Mouse (Mus musculus) cerebellum, adult 2 months (tissue): ENCODE measurements at regions not wholly inside any gene's neighbourhood (a gene's known extent, or its start where the extent isn't known, plus 50 kb on each side); places are given as distances from the start of the nearest gene placed in this dataset.

Experiments
- DNase-seq, 2 experiments: peaks; one replicate each; pipeline ENCODE4 v3.0.0; 2021
- H3K27ac ChIP-seq: fragments of 200-500 bp; 2 replicates; pipeline ENCODE4 v1.5.1; 2012; ENCODE audit warnings: low read length, control low read depth, inconsistent platforms; ENCODE audit not compliant: insufficient read depth
- H3K27me3 ChIP-seq: fragments of 200-500 bp; 2 replicates; pipeline ENCODE4 v1.6.1; 2012; ENCODE audit warnings: inconsistent platforms, mild to moderate bottlenecking, low read length, moderate library complexity; ENCODE audit not compliant: control insufficient read depth, insufficient read depth
- H3K4me1 ChIP-seq: fragments of 200-500 bp; 2 replicates; pipeline ENCODE4 v1.6.1; 2011; ENCODE audit warnings: low read length; ENCODE audit not compliant: control insufficient read depth, insufficient read depth
- H3K4me3 ChIP-seq: fragments of 200-500 bp; replicated peaks from 2 replicates; pipeline ENCODE3; 2011; ENCODE audit warnings: mild to moderate bottlenecking, low read depth, low read length, control low read depth; ENCODE audit not compliant: insufficient read depth
- CTCF ChIP-seq: fragments of 200-500 bp; IDR thresholded peaks from 2 replicates; pipeline ENCODE4 v1.5.1; 2011; ENCODE audit warnings: low read depth, mild to moderate bottlenecking, control low read depth, low read length, moderate library complexity, borderline replicate concordance; ENCODE audit not compliant: insufficient read depth
- POLR2A ChIP-seq: fragments of 200-500 bp; IDR thresholded peaks from 2 replicates; pipeline ENCODE4 v1.6.1; 2011; ENCODE audit warnings: low read length, control low read depth, borderline replicate concordance; ENCODE audit not compliant: insufficient read depth
- WGBS: fragments of 180-500 bp; shearing (Covaris S2); methylation state at CpG from one replicate; pipeline ENCODE4 v1.1.7; 2018; 5-methylcytosine and 5-hydroxymethylcytosine counted together

DNA sequence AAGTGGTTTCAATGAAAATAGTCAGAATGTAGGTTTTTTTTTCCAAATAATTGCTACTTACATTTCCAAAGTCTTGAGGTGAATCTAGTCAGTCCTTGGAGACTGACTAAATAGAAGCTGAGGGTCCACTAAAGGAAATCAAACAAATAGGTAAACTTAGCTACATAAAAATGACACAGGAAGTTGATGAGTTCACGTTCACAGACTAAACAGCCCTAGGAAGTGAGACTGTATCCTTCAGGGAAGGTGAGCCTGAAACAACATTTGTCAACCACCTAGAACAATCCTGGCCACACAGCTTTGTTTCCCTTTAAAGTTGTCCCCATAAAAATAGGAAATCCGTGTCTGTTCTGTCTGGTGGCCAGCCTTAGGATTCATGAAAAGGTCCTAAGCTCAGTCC is 140.0 kb downstream of the Tmsb4x start:
- Histone ChIP-seq H3K4me1 (no peaks in the 10 kb centered on the region), H3K27me3 (no peaks in the 10 kb centered on the region), H3K27ac (no peak overlapping the region), H3K4me3 (no peak overlapping the region)
- WGBS, result 81% methylated on average over 2 of the region's 2 CpGs
- TF ChIP-seq CTCF (no peak), POLR2A (no peak)
- no peak for DNase-seq

DNA sequence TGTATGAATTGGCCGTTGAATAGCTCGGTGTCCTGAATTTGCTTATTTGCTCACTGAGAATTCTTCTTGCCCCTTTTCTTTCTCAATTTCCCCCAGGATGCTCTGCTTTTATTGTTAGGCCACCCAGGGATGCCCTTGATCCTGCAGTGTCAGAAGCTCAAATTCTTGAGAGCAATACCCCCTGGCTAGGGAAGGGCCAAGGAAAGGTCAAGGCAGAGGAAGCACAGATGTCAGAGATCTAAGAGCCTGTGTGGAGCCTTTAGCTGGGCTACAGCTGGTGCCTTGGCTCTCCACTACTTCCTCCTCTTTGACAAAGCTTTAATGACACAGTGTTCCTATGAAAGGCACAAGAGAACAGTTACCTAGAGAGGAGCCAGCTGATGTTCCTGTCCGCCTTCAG is 141.2 kb downstream of the Tmsb4x start:
- 81% methylated on average over 3 of the region's 3 CpGs for WGBS
- DNase-seq, result no peak
- Histone ChIP-seq H3K4me3 (no peak overlapping the region), H3K4me1 (no peaks in the 10 kb centered on the region), H3K27ac (no peak overlapping the region), H3K27me3 (no peaks in the 10 kb centered on the region)
- TF ChIP-seq CTCF (no peak), POLR2A (no peak)

DNA sequence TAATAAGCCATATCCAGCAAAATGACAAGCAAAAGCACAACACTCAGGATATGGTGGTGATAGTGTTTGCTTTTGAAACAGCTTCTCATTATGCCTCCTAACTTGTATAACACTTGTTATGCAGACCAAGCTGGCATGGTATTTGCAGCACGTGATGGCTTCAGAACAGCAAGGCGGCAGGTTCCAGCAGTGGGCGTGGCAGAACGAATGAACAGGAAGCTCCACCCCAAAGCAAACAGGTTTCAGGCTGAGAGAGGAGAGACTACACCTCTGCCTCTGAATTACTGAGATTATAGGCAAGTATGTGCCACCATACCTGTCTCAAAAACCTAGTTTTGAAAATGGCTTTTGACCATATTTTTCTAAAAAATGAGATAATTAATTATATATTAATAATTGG is 145.2 kb downstream of the Tmsb4x start:
- Histone ChIP-seq H3K4me1 (no peaks in the 10 kb centered on the region), H3K4me3 (no peak overlapping the region), H3K27me3 (no peaks in the 10 kb centered on the region), H3K27ac (no peak overlapping the region)
- WGBS, result 69% methylated on average over 4 of the region's 4 CpGs
- TF ChIP-seq POLR2A, result no peak
- no peak for TF ChIP-seq CTCF
- no peak for DNase-seq

DNA sequence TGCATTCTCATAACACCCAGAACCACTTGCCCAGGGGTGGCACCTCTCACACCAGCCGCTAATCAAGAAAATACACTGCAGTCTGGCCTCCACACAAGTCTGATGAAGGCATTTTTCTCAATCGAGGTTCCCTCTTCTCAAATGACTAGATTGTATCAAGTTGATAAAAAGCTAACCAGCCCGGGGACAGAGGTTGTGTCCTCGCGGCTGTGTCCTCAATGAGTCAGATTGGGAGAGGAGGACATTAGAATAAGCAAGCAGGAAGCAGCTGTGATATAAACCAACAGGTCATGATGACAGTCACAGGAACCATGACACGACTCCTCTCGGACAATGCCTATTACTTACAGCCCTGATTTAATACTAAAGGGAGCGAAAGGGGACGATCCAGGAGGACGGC is 156.7 kb downstream of the Tmsb4x start:
- no peaks in the 10 kb centered on the region for H3K4me1 ChIP-seq
- no peak for DNase-seq
- TF ChIP-seq CTCF (no peak), POLR2A (no peak)
- no peaks in the 10 kb centered on the region for H3K27me3 ChIP-seq
- no peak overlapping the region for H3K4me3 ChIP-seq
- WGBS, result 92% methylated on average over 10 of the region's 10 CpGs
- H3K27ac ChIP-seq, result no peak overlapping the region

DNA sequence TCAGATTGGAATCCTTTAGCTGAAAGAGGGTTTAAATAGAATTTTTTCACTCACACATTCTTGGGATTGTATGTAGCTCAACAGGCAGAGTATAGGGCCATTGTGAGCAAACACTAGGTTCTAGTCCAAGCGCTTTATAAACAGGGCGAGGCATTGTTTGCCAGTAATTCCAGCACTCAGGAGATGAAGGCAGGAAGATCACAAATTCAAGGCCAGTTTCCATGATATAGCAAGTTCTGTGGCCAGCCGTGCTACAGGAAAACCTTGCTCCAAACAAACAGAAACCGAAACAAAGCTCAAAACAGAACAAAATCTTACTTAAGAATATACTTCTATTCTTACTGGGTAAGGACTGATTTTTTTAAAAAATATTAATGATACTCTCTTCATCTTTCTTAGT is 159.0 kb downstream of the Tmsb4x start:
- no peak for TF ChIP-seq POLR2A
- H3K4me1 ChIP-seq, result no peaks in the 10 kb centered on the region
- H3K4me3 ChIP-seq, result no peak overlapping the region
- DNase-seq, result no peak
- no peaks in the 10 kb centered on the region for H3K27me3 ChIP-seq
- H3K27ac ChIP-seq, result no peak overlapping the region
- WGBS, result 80% methylated on average over 4 of the region's 4 CpGs

DNA sequence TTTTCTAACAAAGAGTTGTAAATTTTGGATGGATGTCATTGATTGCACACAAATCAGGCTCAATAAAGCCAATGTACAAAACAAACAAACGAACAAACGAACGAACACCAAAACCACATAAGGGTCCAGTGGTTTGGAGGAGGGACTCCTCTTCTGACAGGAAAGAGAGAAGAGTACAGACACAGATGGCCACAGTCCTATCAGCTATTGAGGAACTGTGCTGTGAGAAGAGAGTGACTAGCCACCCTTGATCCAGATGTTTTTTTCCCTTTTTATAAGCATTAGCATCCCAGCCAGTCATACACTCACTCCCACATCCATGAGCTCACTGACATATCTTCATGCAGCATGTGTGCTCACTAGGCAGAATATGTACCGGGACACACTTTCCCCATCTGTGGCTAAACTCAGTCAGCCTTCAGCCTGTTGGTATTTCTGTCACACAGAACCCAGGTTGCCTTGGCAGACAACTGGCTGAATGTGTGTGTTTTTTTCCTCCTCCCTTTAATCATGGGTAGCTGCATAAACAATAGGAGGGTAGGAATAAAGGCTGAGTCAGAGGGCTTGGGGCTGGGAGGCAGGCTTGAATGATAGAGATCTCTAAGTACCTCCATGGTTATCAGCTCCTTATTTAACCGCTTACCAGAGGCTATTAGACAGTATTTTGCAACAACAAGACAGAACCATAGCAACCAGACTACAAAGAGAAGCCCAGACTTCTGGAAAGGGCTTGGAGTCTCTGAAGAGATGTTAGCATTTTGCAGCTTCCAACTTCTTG is 159.7 kb downstream of the Tmsb4x start:
- DNase-seq, result no peak
- TF ChIP-seq CTCF, result no peak
- TF ChIP-seq POLR2A, result no peak
- no peak overlapping the region for H3K4me3 ChIP-seq
- no peak overlapping the region for H3K27ac ChIP-seq
- H3K4me1 ChIP-seq, result no peaks in the 10 kb centered on the region
- no peaks in the 10 kb centered on the region for H3K27me3 ChIP-seq
- WGBS, result 75% methylated on average over 5 of the region's 5 CpGs

DNA sequence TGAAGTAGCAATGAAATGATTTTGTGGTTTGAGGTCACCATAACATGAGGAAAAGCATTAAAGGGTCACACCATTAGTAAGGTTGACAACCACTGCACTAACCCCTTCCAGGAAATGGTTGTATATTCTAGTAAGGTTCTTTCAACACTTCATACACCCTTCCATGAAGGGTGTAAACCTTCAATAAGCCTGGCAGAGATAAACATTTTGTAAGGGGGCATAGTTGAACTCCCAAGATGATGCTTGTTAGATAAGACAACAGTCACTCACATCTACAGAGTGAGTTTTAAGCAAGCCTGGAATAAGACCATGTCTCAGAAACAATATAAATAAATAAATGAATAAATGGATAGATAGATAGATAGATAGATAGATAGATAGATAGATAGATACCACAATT is 171.1 kb downstream of the Tmsb4x start:
- no peak for DNase-seq
- Histone ChIP-seq H3K4me3 (no peak overlapping the region), H3K27ac (no peak overlapping the region), H3K27me3 (no peaks in the 10 kb centered on the region), H3K4me1 (no peaks in the 10 kb centered on the region)
- TF ChIP-seq POLR2A (no peak), CTCF (no peak)

DNA sequence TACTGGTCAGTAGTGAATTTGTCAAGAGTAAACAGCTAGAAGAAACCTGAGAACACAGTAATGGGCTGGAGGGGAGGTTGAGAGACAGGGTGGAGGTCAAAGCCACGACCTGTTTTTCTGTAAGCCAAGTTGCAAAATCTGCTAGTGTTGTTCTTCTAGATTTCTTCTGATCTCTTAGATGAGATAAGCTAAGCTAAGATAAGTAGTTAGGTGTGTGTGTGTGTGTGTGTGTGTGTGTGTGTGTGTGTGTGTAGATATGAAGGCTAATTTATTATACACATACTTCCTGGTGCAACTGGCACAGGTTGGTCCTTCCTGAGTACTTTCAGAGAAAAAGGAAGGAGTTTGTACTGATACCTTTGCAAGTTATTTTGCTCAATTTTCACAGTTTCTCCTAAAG is 172.8 kb downstream of the Tmsb4x start:
- WGBS, result 57% methylated on average over 1 of the region's 1 CpGs
- DNase-seq, result no peak
- H3K4me3 ChIP-seq, result no peak overlapping the region
- no peaks in the 10 kb centered on the region for H3K4me1 ChIP-seq
- no peaks in the 10 kb centered on the region for H3K27me3 ChIP-seq
- no peak for TF ChIP-seq POLR2A
- no peak for TF ChIP-seq CTCF
- H3K27ac ChIP-seq, result no peak overlapping the region
